In genomic region chr4:10896859-10897258, GRCm38 (mm10) we compare ENCODE assay signal across 8 mouse cellular contexts. TPM values are rescaled to one million over a fixed set of nuclear protein-coding genes. Genes with fewer than 3 reads are reported as not detected.
DNase-seq lines count a peak whose midpoint lies in the region; ATAC-seq and TF ChIP-seq lines count a peak whose summit lies in the region.

No protein-coding gene starts in this region.

- no peaks in the 10 kb centered on the region for H3K4me1 ChIP-seq in heart, postnatal 0 days (ENCODE audit: control insufficient read depth, insufficient read depth)
- 0 out of 4 replicates have a peak, but pooled peaks cover 0 to 7% of the 10 kb centered on the region in 2 experiments for H3K4me1 ChIP-seq in CH12.LX (ENCODE audit: control insufficient read depth in 1 of 2, insufficient read depth in 2 of 2)
- no peaks in the 10 kb centered on the region for H3K4me1 ChIP-seq in forebrain, embryonic 12.5 days

- no peak overlapping the region for H3K4me3 ChIP-seq in heart, postnatal 0 days (ENCODE audit: low read depth, low read length)
- no peak overlapping the region for H3K4me3 ChIP-seq in CH12.LX (replicated peaks in 1 of 3; ENCODE audit: low read depth in 2 of 3, low read length in 2 of 3, poor library complexity in 1 of 3)
- H3K4me3 ChIP-seq in forebrain, embryonic 12.5 days (replicated peaks) = no peak overlapping the region

- H3K9ac ChIP-seq in heart, postnatal 0 days (replicated peaks; ENCODE audit: low read depth, low read length) = no peak overlapping the region
- no peak overlapping the region for H3K9ac ChIP-seq in CH12.LX (ENCODE audit: insufficient read depth, low read depth)
- no peak overlapping the region for H3K9ac ChIP-seq in forebrain, embryonic 12.5 days

- no peak for TF ChIP-seq POLR2A in CH12.LX (IDR thresholded peaks at IDR 0.05; ENCODE audit: low read depth, low read length)

- H3K27me3 ChIP-seq in heart, postnatal 0 days (ENCODE audit: control insufficient read depth, insufficient read depth, low read length) = no peaks in the 10 kb centered on the region
- H3K27me3 ChIP-seq in CH12.LX (replicated peaks) = no peaks in the 10 kb centered on the region
- no peaks in the 10 kb centered on the region for H3K27me3 ChIP-seq in forebrain, embryonic 12.5 days

- H3K27ac ChIP-seq in heart, postnatal 0 days (ENCODE audit: low read depth) = no peak overlapping the region
- H3K27ac ChIP-seq in CH12.LX (ENCODE audit: insufficient read depth, low read depth) = no peak overlapping the region
- no peak overlapping the region for H3K27ac ChIP-seq in forebrain, embryonic 12.5 days

- H3K79me2 ChIP-seq in CH12.LX (replicated peaks; ENCODE audit: control insufficient read depth, extremely low read depth, insufficient read depth, poor library complexity, severe bottlenecking) = no peaks in the 10 kb centered on the region

- dilution Hi-C loops in CH12.LX (cut with MboI; ENCODE audit: extremely low pct_ligation_motif_present, extremely low pct_unique_long_range_greater_than_20kb, low sequenced_read_pairs) = no loop called here

- TF ChIP-seq CTCF in heart, postnatal 0 days (IDR thresholded peaks at IDR 0.05; ENCODE audit: low read depth) = peak; percentile 67
- peak; percentile 55 to 77; a peak in 3 of 4 replicates for TF ChIP-seq CTCF in CH12.LX (conservative IDR thresholded peaks at IDR 0.05 in 1 of 2, IDR thresholded peaks at IDR 0.05 in 1 of 2; ENCODE audit: low read depth in 2 of 2, low read length in 2 of 2)

- no peak for TF ChIP-seq EP300 in heart, postnatal 0 days (IDR thresholded peaks at IDR 0.05; ENCODE audit: low read depth)
- TF ChIP-seq EP300 in CH12.LX (IDR thresholded peaks at IDR 0.05; ENCODE audit: low read length) = no peak

- peak; percentile 48 for DNase-seq in heart, postnatal 0 days (ENCODE audit: low spot score)
- DNase-seq in heart, adult 11 months = no peak
- DNase-seq in CH12.LX (ENCODE audit: extremely low read depth) = peak; percentile 61
- no peak for DNase-seq in urinary bladder, postnatal 25 days (ENCODE audit: low spot score)
- DNase-seq in right cerebral cortex, adult 18-20 months = no peak
- no peak for DNase-seq in kidney, adult 11 months

- in situ Hi-C loops in CH12.LX (cut with MboI; ENCODE audit: low pct_ligation_motif_present, low pct_unique_long_range_greater_than_20kb, low sequenced_read_pairs) = no loop called here

- TF ChIP-seq RAD21 in CH12.LX (IDR thresholded peaks at IDR 0.05; ENCODE audit: low read depth, low read length) = peak; percentile 60

- peaks cover 30% of the 10 kb centered on the region for H3K36me3 ChIP-seq in heart, postnatal 0 days (replicated peaks; ENCODE audit: control insufficient read depth, insufficient read depth, low read length)
- peaks cover 13 to 49% of the 10 kb centered on the region in 2 experiments for H3K36me3 ChIP-seq in CH12.LX (replicated peaks in 1 of 2; ENCODE audit: control insufficient read depth in 1 of 2, insufficient read depth in 1 of 2, low read length in 1 of 2)
- H3K36me3 ChIP-seq in forebrain, embryonic 12.5 days (replicated peaks) = peaks cover 31% of the 10 kb centered on the region

- no peak overlapping the region for H3K4me2 ChIP-seq in heart, postnatal 0 days (ENCODE audit: low read depth, low read length)
- H3K4me2 ChIP-seq in CH12.LX (ENCODE audit: insufficient read depth, low read depth, poor library complexity, severe bottlenecking) = no peak overlapping the region
- no peak overlapping the region for H3K4me2 ChIP-seq in forebrain, embryonic 12.5 days

- ATAC-seq in heart, postnatal 0 days (ENCODE audit: insufficient read depth, low read depth) = no peak
- peak; percentile 77; the same call in 1 of the 2 replicates for ATAC-seq in forebrain, embryonic 12.5 days (ENCODE audit: low FRiP score)
- ATAC-seq in megakaryocyte, adult 5-6 weeks (ENCODE audit: poor library complexity, severe bottlenecking) = peak; percentile 71

- H3K9me3 ChIP-seq in heart, postnatal 0 days (replicated peaks; ENCODE audit: control insufficient read depth, low read length) = no peaks in the 10 kb centered on the region
- no peaks in the 10 kb centered on the region for H3K9me3 ChIP-seq in CH12.LX (replicated peaks; ENCODE audit: low read length)
- H3K9me3 ChIP-seq in forebrain, embryonic 12.5 days = no peaks in the 10 kb centered on the region

TF ChIP-seq in CH12.LX, 34 proteins besides CTCF, POLR2A, EP300 and RAD21:
- TF ChIP-seq ETS1 (conservative IDR thresholded peaks at IDR 0.05; ENCODE audit: low read depth, low read length) (no peak), SMC3 (IDR thresholded peaks at IDR 0.05; ENCODE audit: low read depth, low read length) (peak; percentile 73), USF2 (conservative IDR thresholded peaks at IDR 0.05; ENCODE audit: low read depth, low read length) (no peak)

RNA-seq across cellular contexts. Expression of gene 2610301B20Rik, which starts 22.6 kb away (rescaled TPM):
- 13.3 and 14.0 TPM in 2 replicates for total RNA-seq in heart, postnatal 0 days (2014; rRNA removed; ENCODE audit: low replicate concordance)
- 16.9 and 17.4 TPM in 2 replicates for polyA plus RNA-seq in heart, postnatal 0 days (2015; fragmentation: Nextera tagmentation; extraction: Ambion mirVana)
- total RNA-seq in CH12.LX (2012; rRNA removed) (7.9 and 9.2 TPM in 2 replicates), CH12.LX (2014; rRNA removed) (27.4 and 34.9 TPM in 2 replicates)
- polyA plus RNA-seq in CH12.LX (2012; ENCODE audit: insufficient read length, low read depth) = 20.7 and 22.5 TPM in 2 replicates
- 43.2 and 43.5 TPM in 2 replicates for polyA plus RNA-seq in forebrain, embryonic 12.5 days (2016; fragmentation: Nextera tagmentation; extraction: Ambion mirVana)
- 8.6 and 10.8 TPM in 2 replicates for total RNA-seq in megakaryocyte, adult 5-6 weeks (2015)
- total RNA-seq in megakaryocyte, adult 5-6 weeks (2017) = 1.8 and 3.0 TPM in 2 replicates

Comparison
In these comparisons a context has a peak if more than half of its experiments do, and no peak if none do; other contexts are left out.
1. DNase-seq: peak in heart, postnatal 0 days (single experiment) and CH12.LX (single experiment); none in heart, adult 11 months (single experiment), urinary bladder, postnatal 25 days (single experiment), right cerebral cortex, adult 18-20 months (single experiment) and kidney, adult 11 months (single experiment).